Mouse (Mus musculus) embryonic fibroblast, embryonic 13.5 days (primary cell): ENCODE results near the gene Ftsj1. TPM values are rescaled to one million over a fixed set of nuclear protein-coding genes. Genes with fewer than 3 reads are reported as not detected.

Experiments used
- H3K27ac ChIP-seq: 2 replicates; pipeline ENCODE4 v1.5.1; 2012; ENCODE audit warnings: low read length, control low read depth, inconsistent platforms; ENCODE audit not compliant: insufficient read depth
- H3K4me1 ChIP-seq: 2 replicates; pipeline ENCODE4 v1.6.1; 2011; ENCODE audit warnings: low read length; ENCODE audit not compliant: control insufficient read depth, insufficient read depth
- H3K4me3 ChIP-seq: 2 replicates; pipeline ENCODE4 v1.5.1; 2011; ENCODE audit warnings: mild to moderate bottlenecking, control low read depth, low read length; ENCODE audit not compliant: insufficient read depth
- CTCF ChIP-seq: IDR thresholded peaks from 2 replicates; pipeline ENCODE4 v1.5.1; 2011; ENCODE audit warnings: mild to moderate bottlenecking, control low read depth, low read length, moderate library complexity, borderline replicate concordance; ENCODE audit not compliant: insufficient read depth
- POLR2A ChIP-seq: IDR thresholded peaks from 2 replicates; pipeline ENCODE4 v1.6.1; 2011; ENCODE audit warnings: low read depth, mild to moderate bottlenecking, control low read depth, low read length, moderate library complexity
- polyA plus RNA-seq: library from polyadenylated mRNA; stranded (reverse); fragments of >200 nt; gene quantifications from 2 replicates; pipeline ENCODE4 v1.2.4, GENCODE M21; 2011; ENCODE audit warnings: low read depth; ENCODE audit not compliant: missing spikeins, insufficient read length

The Ftsj1 gene
- polyA plus RNA-seq, 1 experiment, result 23.9 TPM

- Histone ChIP-seq H3K4me1 (no peaks in the 10 kb centered on the region), H3K4me3 (no peak overlapping the region), H3K27ac (no peak overlapping the region)
- TF ChIP-seq CTCF (no peak), POLR2A (no peak)
Measured at GRCm38 (mm10) chrX:8205088-8205487, 47.1 kb downstream of the Ftsj1 start.

- no peak overlapping the region for H3K4me3 ChIP-seq
- no peak for TF ChIP-seq POLR2A
- no peak for TF ChIP-seq CTCF
- H3K4me1 ChIP-seq, result no peaks in the 10 kb centered on the region
- H3K27ac ChIP-seq, result no peak overlapping the region
Measured at GRCm38 (mm10) chrX:8204076-8204475, 48.1 kb downstream of the Ftsj1 start.

GRCm38 (mm10) chrX:8203105-8203504, 49.1 kb downstream of the Ftsj1 start:
- no peak for TF ChIP-seq CTCF
- TF ChIP-seq POLR2A, result no peak
- H3K27ac ChIP-seq, result no peak overlapping the region
- no peak overlapping the region for H3K4me3 ChIP-seq
- H3K4me1 ChIP-seq, result no peaks in the 10 kb centered on the region

GRCm38 (mm10) chrX:8193419-8193723, 58.8 kb downstream of the Ftsj1 start, which contains the start of gene Ebp:
Gene Ebp, minus strand, starts transcription at chrX:8193512.
- Histone ChIP-seq H3K4me3 (peak within 1 kb of the TSS; percentile 74), H3K27ac (no peak within 1 kb of the TSS), H3K4me1 (no peaks in the 10 kb centered on the region; the same call in 1 of the 2 replicates)
- TF ChIP-seq POLR2A (no peak), CTCF (no peak)

GRCm38 (mm10) chrX:8192640-8193418, 59.4 kb downstream of the Ftsj1 start:
- H3K4me1 ChIP-seq, result no peaks in the 10 kb centered on the region; the same call in 1 of the 2 replicates
- peak overlapping the region; percentile 74 for H3K4me3 ChIP-seq
- no peak overlapping the region for H3K27ac ChIP-seq
- TF ChIP-seq CTCF (no peak), POLR2A (peak; percentile 79)

- Histone ChIP-seq H3K27ac (no peak overlapping the region), H3K4me1 (no peaks in the 10 kb centered on the region; the same call in 1 of the 2 replicates), H3K4me3 (peak overlapping the region; percentile 74)
- TF ChIP-seq CTCF, result no peak
- no peak for TF ChIP-seq POLR2A
Measured at GRCm38 (mm10) chrX:8192126-8192639, 60.0 kb downstream of the Ftsj1 start.

Other genes with a start within 250 kb of the Ftsj1 start
- gene Glod5, start 233.9 kb downstream of the Ftsj1 start, polyA plus RNA-seq, result not detected in 2 replicates
- 24.8 and 31.0 TPM in 2 replicates for gene Suv39h1, start 177.6 kb downstream of the Ftsj1 start, polyA plus RNA-seq
- 0.25 TPM in 1 of 2 replicates, not detected in the other for gene Was, start 161.9 kb downstream of the Ftsj1 start, polyA plus RNA-seq
- gene Wdr13, start 119.5 kb downstream of the Ftsj1 start, polyA plus RNA-seq, result 26.7 and 29.9 TPM in 2 replicates
- gene Rbm3, start 106.5 kb downstream of the Ftsj1 start, polyA plus RNA-seq, result 486 and 515 TPM in 2 replicates
- 5.3 and 6.7 TPM in 2 replicates for gene Tbc1d25, start 76.2 kb downstream of the Ftsj1 start, polyA plus RNA-seq
- 35.7 and 36.0 TPM in 2 replicates for gene Ebp, start 58.9 kb downstream of the Ftsj1 start, polyA plus RNA-seq
- gene Porcn, start 45.9 kb downstream of the Ftsj1 start, polyA plus RNA-seq, result 5.3 and 8.6 TPM in 2 replicates
- gene Slc38a5, start 18.7 kb upstream of the Ftsj1 start, polyA plus RNA-seq, result not detected in 2 replicates
- not detected in 2 replicates for gene Ssxb10, start 75.0 kb upstream of the Ftsj1 start, polyA plus RNA-seq
- gene Ssxb9, start 114.6 kb upstream of the Ftsj1 start, polyA plus RNA-seq, result not detected in 2 replicates
- gene Ssxb1, start 160.9 kb upstream of the Ftsj1 start, polyA plus RNA-seq, result not detected in 2 replicates
- gene Ssxb2, start 209.3 kb upstream of the Ftsj1 start, polyA plus RNA-seq, result not detected in 2 replicates